Mouse (Mus musculus): ENCODE data around the gene Rpl37a.

- TF ChIP-seq GATA1 (IDR thresholded peaks at IDR 0.05; ENCODE audit: low read length) (no peak), TAL1 (IDR thresholded peaks at IDR 0.05; ENCODE audit: low read length) (no peak)
These were observed 25.5 kb downstream of the Rpl37a start for GRCm38 (mm10) chr1:72736397-72737125.

All from erythroblast, embryonic 14.5 days (primary cell).